Mouse (Mus musculus): ENCODE measurements around the gene Pcbp2. TPM values are rescaled to one million over a fixed set of nuclear protein-coding genes. Genes with fewer than 3 reads are reported as not detected.

The Pcbp2 gene
- polyA plus RNA-seq, 1 experiment from 2014 or later: 90.7 TPM

DNA sequence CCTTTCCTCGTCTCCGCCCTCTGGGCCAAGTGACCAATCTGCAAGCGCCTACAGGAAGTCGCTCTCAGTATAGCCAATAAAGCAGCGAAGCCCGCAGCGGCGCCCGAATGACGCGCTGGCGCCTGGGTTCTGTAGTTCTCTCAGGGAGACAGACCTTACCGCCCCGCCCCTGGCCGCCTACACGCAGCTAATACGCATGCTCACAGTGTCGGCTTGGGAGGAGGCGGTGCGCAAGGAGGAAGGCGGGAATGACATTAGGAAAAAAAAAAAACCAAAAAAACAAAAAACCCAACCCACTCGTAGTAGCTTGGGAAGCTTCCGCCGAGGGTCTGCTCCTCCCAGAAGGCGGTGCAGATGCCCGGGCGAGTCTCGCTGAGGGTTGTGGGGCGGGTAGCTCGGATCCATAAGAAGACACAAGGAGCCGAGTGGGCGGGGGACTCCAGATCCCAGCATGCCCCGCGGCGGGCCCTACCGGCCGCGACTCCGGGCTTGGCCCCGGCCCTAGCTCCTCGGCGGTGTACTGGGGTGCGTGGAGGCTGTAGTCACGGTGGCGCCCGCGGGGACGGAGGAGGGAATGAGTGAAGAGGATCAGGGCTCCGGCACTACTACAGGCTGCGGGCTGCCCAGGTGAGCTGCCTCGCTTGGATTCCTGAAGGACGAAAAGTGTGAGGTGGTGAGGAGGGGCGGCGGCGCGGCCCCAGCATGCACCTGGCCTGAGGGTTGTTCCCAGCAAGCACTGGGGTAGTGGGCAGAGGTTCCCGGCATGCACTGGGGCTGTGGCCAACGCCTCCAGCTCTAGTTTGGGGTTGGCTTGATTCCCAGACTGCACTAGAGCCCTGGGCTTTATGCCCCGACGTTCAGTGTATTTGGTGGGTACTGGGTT, 47.9 kb downstream of the Pcbp2 start, which contains the start of gene Tarbp2:
TSS of gene Tarbp2 (plus strand) at position 217 of the 883 bp plus-strand sequence.
- ATAC-seq (ENCODE audit: low FRiP score, low TSS enrichment) (peak; percentile 95), DNase-seq (ENCODE audit: low spot score) (peak; percentile 100)
- Histone ChIP-seq H3K4me1 (replicated peaks; ENCODE audit: control insufficient read depth, insufficient read depth) (no peaks in the 10 kb centered on the region), H3K27ac (replicated peaks) (peak within 1 kb of the TSS; percentile 99), H3K27me3 (ENCODE audit: control insufficient read depth, insufficient read depth, low read length) (no peaks in the 10 kb centered on the region), H3K4me2 (replicated peaks; ENCODE audit: low read depth) (peak within 1 kb of the TSS; percentile 91), H3K9me3 (ENCODE audit: control insufficient read depth, low read length) (no peaks in the 10 kb centered on the region), H3K9ac (ENCODE audit: low read length) (peak within 1 kb of the TSS; percentile 85), H3K4me3 (ENCODE audit: low read depth, low read length) (peak within 1 kb of the TSS; percentile 64), H3K36me3 (ENCODE audit: control insufficient read depth, insufficient read depth, low read length) (peaks cover 3% of the 10 kb centered on the region; the same call in 1 of the 2 replicates)
- under 1% methylated on average over 59 of the region's 60 CpGs for WGBS
- no peak for TF ChIP-seq EP300 (optimal IDR thresholded peaks at IDR 0.05)
- no peak for TF ChIP-seq CTCF (IDR thresholded peaks at IDR 0.05; ENCODE audit: low read depth)

DNA sequence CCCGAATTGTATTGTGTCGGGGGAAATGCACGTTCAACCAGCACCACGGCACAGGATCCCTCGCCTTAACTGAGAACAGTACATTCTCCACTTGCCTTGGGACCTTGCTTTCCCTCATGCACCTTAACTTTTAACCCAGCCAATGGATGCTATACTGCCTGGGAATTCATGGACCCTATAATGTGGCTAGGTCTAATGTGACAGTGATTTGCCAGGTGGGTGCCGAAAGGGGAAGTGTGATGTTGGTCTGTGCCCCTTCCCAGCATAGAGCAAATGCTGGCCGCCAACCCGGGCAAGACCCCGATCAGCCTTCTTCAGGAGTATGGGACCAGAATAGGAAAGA, 48.5 kb downstream of the Pcbp2 start:
- peak overlapping the region; percentile 91 for H3K4me2 ChIP-seq (replicated peaks; ENCODE audit: low read depth)
- no peaks in the 10 kb centered on the region for H3K4me1 ChIP-seq (replicated peaks; ENCODE audit: control insufficient read depth, insufficient read depth)
- H3K27ac ChIP-seq (replicated peaks): peak overlapping the region; percentile 99
- peak overlapping the region; percentile 64 for H3K4me3 ChIP-seq (ENCODE audit: low read depth, low read length)
- H3K36me3 ChIP-seq (ENCODE audit: control insufficient read depth, insufficient read depth, low read length): peaks cover 4% of the 10 kb centered on the region; the same call in 1 of the 2 replicates
- H3K9me3 ChIP-seq (ENCODE audit: control insufficient read depth, low read length): no peaks in the 10 kb centered on the region
- H3K27me3 ChIP-seq (ENCODE audit: control insufficient read depth, insufficient read depth, low read length): no peaks in the 10 kb centered on the region
- no peak for TF ChIP-seq EP300 (optimal IDR thresholded peaks at IDR 0.05)
- no peak for TF ChIP-seq CTCF (IDR thresholded peaks at IDR 0.05; ENCODE audit: low read depth)
- WGBS: 11% methylated on average over 9 of the region's 9 CpGs
- ATAC-seq (ENCODE audit: low FRiP score, low TSS enrichment): no peak
- peak overlapping the region; percentile 85 for H3K9ac ChIP-seq (ENCODE audit: low read length)
- DNase-seq (ENCODE audit: low spot score): no peak

DNA sequence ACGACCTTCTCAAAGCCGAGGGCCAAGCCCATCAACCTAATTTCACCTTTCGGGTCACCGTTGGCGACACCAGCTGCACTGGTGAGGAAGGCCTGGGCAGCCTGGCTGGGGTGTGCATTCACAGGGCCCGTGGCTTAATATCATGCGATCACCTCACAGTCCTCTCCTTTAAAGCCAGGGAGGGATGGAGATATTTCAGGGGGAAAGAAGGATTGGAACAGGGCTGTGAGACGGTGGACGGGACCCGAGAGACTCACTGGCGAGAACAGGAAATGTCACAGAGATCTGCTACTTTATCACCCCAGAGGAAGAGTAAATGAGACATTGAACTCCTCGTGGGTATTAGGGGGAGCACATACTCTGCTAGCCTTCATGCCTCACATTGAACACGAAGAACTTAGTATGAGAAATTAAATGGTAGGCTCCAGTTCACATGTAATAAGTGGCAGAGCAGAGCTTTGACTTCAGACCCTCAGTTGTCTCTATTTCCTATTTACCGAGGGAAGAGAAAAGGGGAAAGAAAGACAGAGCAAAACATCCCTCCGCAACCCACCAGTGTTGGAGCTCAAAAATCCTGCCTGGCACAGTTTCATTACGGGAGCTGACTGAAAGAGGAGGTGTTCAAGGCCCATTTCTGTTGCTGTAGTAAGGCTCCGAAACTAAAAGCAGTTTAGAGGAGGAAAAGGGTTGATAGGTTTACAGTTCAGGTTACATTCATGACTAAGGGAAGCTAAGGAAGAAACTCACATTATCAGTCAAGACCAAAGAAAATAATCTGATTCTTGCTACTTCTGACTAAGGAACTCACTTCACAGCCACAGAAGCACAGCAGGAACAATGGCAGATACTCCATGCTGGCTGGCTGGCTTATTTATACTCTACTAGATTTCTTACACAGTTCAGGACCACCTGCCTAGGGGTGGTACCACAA, 49.1 kb downstream of the Pcbp2 start:
- no peaks in the 10 kb centered on the region for H3K9me3 ChIP-seq (ENCODE audit: control insufficient read depth, low read length)
- H3K27me3 ChIP-seq (ENCODE audit: control insufficient read depth, insufficient read depth, low read length): no peaks in the 10 kb centered on the region
- peak overlapping the region; percentile 53 for H3K27ac ChIP-seq (replicated peaks)
- no peaks in the 10 kb centered on the region for H3K4me1 ChIP-seq (replicated peaks; ENCODE audit: control insufficient read depth, insufficient read depth)
- H3K9ac ChIP-seq (ENCODE audit: low read length): peak overlapping the region; percentile 85
- ATAC-seq (ENCODE audit: low FRiP score, low TSS enrichment) (no peak), DNase-seq (ENCODE audit: low spot score) (no peak)
- peak overlapping the region; percentile 91 for H3K4me2 ChIP-seq (replicated peaks; ENCODE audit: low read depth)
- H3K4me3 ChIP-seq (ENCODE audit: low read depth, low read length): peak overlapping the region; percentile 64
- TF ChIP-seq EP300 (optimal IDR thresholded peaks at IDR 0.05) (no peak), CTCF (IDR thresholded peaks at IDR 0.05; ENCODE audit: low read depth) (no peak)
- H3K36me3 ChIP-seq (ENCODE audit: control insufficient read depth, insufficient read depth, low read length): peaks cover 8% of the 10 kb centered on the region; the same call in 1 of the 2 replicates
- 56% methylated on average over 15 of the region's 17 CpGs for WGBS

DNA sequence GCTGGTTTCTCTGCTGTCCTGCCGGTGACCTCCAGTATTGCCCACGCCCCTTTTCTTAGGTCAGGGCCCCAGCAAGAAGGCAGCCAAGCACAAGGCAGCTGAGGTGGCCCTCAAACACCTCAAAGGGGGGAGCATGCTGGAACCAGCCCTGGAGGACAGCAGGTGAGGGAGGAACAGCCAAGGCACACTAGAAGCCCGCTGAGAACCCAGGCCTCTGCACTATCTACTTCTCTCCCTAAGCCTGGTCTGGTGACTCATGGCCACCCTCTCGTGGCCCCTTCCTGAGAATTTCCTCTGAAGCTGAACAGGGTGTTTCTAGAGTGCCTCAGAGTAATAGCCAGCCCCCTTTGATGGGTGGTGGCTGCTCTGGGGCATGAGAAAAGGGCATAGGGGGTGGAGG, 50.1 kb downstream of the Pcbp2 start:
- Histone ChIP-seq H3K9ac (ENCODE audit: low read length) (peak overlapping the region; percentile 14; the same call in 1 of the 2 replicates), H3K36me3 (ENCODE audit: control insufficient read depth, insufficient read depth, low read length) (peaks cover 8% of the 10 kb centered on the region; the same call in 1 of the 2 replicates), H3K4me2 (replicated peaks; ENCODE audit: low read depth) (no peak overlapping the region), H3K4me1 (replicated peaks; ENCODE audit: control insufficient read depth, insufficient read depth) (no peaks in the 10 kb centered on the region), H3K27me3 (ENCODE audit: control insufficient read depth, insufficient read depth, low read length) (no peaks in the 10 kb centered on the region), H3K9me3 (ENCODE audit: control insufficient read depth, low read length) (no peaks in the 10 kb centered on the region), H3K4me3 (ENCODE audit: low read depth, low read length) (no peak overlapping the region), H3K27ac (replicated peaks) (peak overlapping the region; percentile 2; the same call in 1 of the 2 replicates)
- WGBS: 56% methylated on average over 4 of the region's 4 CpGs
- DNase-seq (ENCODE audit: low spot score) (peak; percentile 68), ATAC-seq (ENCODE audit: low FRiP score, low TSS enrichment) (no peak)
- no peak for TF ChIP-seq EP300 (optimal IDR thresholded peaks at IDR 0.05)
- 0 out of 2 replicates have a peak, but pooled peaks have one; percentile 5 for TF ChIP-seq CTCF (IDR thresholded peaks at IDR 0.05; ENCODE audit: low read depth)

- no peak for ATAC-seq (ENCODE audit: low FRiP score, low TSS enrichment)
- DNase-seq (ENCODE audit: low spot score): no peak
- no peaks in the 10 kb centered on the region for H3K9me3 ChIP-seq (ENCODE audit: control insufficient read depth, low read length)
- no peaks in the 10 kb centered on the region for H3K27me3 ChIP-seq (ENCODE audit: control insufficient read depth, insufficient read depth, low read length)
- no peak for TF ChIP-seq CTCF (IDR thresholded peaks at IDR 0.05; ENCODE audit: low read depth)
- TF ChIP-seq EP300 (optimal IDR thresholded peaks at IDR 0.05): no peak
- H3K9ac ChIP-seq (ENCODE audit: low read length): no peak overlapping the region
- H3K4me3 ChIP-seq (ENCODE audit: low read depth, low read length): no peak overlapping the region
- H3K36me3 ChIP-seq (ENCODE audit: control insufficient read depth, insufficient read depth, low read length): peaks cover 8% of the 10 kb centered on the region; the same call in 1 of the 2 replicates
- WGBS: 69% methylated on average over 4 of the region's 4 CpGs
- no peaks in the 10 kb centered on the region for H3K4me1 ChIP-seq (replicated peaks; ENCODE audit: control insufficient read depth, insufficient read depth)
- no peak overlapping the region for H3K27ac ChIP-seq (replicated peaks)
- H3K4me2 ChIP-seq (replicated peaks; ENCODE audit: low read depth): no peak overlapping the region
Observed at GRCm38 (mm10) chr15:102521480-102521879, 51.1 kb downstream of the Pcbp2 start.
